9 mouse cellular contexts compared by ENCODE assay signal in the genomic region with DNA sequence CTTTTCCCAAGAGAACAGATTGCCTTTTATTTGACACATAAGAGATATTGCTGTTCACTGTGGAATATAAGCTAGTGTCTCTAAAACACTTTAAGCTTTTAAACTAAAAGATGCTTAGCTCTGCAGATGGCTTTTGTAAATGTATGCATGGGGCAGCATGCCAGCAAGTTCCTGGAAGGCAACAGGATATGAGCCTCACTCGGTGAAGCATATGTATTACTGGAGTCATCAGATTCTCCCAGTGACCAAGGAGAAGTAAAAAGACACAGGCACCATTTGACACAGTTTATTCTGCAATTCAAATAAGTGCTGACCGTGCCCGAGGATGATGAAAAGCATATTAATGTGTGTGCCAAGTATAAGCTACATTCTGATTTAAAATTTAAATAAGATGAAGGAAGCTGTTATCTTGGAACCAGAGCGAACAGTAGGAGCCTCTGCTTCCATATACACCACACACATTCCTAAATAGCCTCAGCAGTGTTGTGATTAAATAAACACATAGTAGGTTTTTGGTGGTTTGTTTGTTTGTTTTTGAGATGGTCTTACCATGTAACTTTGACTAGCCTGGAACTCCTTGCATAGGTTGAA. TPM values are rescaled to one million over a fixed set of nuclear protein-coding genes. Genes with fewer than 3 reads are reported as not detected.
DNase-seq lines count a peak whose midpoint lies in the region; ATAC-seq and TF ChIP-seq lines count a peak whose summit lies in the region.
"Had no signal": no experiment of that assay in that cellular context is flagged by ENCODE, and none has a peak within 500 bp of the region (broad histone marks: within the 10 kb centered on the region; RNA-seq: fewer than 3 reads in every experiment).

No protein-coding gene starts in this region.

- no peaks in the 10 kb centered on the region for H3K27me3 ChIP-seq in intestine, embryonic 15.5 days (replicated peaks)
- no peaks in the 10 kb centered on the region for H3K27me3 ChIP-seq in intestine, embryonic 16.5 days (replicated peaks; ENCODE audit: control insufficient read depth, insufficient read depth, low read length)
- H3K27me3 ChIP-seq in thymus, adult 2 months (ENCODE audit: control insufficient read depth, insufficient read depth, low read length): no peaks in the 10 kb centered on the region
- H3K27me3 ChIP-seq in neural tube, embryonic 15.5 days (replicated peaks): no peaks in the 10 kb centered on the region
- H3K27me3 ChIP-seq: embryonic facial prominence, embryonic 13.5 days had no signal

- H3K36me3 ChIP-seq in intestine, embryonic 15.5 days: no peaks in the 10 kb centered on the region
- no peaks in the 10 kb centered on the region for H3K36me3 ChIP-seq in intestine, embryonic 16.5 days (ENCODE audit: control insufficient read depth, insufficient read depth, low read length)
- H3K36me3 ChIP-seq in macrophage (ENCODE audit: inconsistent target): no peaks in the 10 kb centered on the region
- H3K36me3 ChIP-seq in thymus, adult 2 months (ENCODE audit: control insufficient read depth, insufficient read depth, low read length): no peaks in the 10 kb centered on the region
- no peaks in the 10 kb centered on the region for H3K36me3 ChIP-seq in neural tube, embryonic 15.5 days
- H3K36me3 ChIP-seq: embryonic facial prominence, embryonic 13.5 days had no signal

- no peak overlapping the region for H3K4me3 ChIP-seq in intestine, embryonic 15.5 days (replicated peaks)
- H3K4me3 ChIP-seq in intestine, embryonic 16.5 days (ENCODE audit: low read length): no peak overlapping the region
- H3K4me3 ChIP-seq in macrophage (ENCODE audit: inconsistent target): no peak overlapping the region
- H3K4me3 ChIP-seq in thymus, adult 2 months (ENCODE audit: control insufficient read depth, insufficient read depth, low read length): no peak overlapping the region
- H3K4me3 ChIP-seq in neural tube, embryonic 15.5 days (replicated peaks): no peak overlapping the region
- H3K4me3 ChIP-seq: embryonic facial prominence, embryonic 13.5 days had no signal

- peak; percentile 46; the same call in 1 of the 2 replicates for ATAC-seq in intestine, embryonic 15.5 days
- no peak; the same call in 1 of the 2 replicates for ATAC-seq in intestine, embryonic 16.5 days
- ATAC-seq in neural tube, embryonic 15.5 days (ENCODE audit: low FRiP score): no peak

- no peak overlapping the region for H3K9ac ChIP-seq in intestine, embryonic 15.5 days
- no peak overlapping the region for H3K9ac ChIP-seq in intestine, embryonic 16.5 days (ENCODE audit: low read depth, low read length)
- no peak overlapping the region for H3K9ac ChIP-seq in neural tube, embryonic 15.5 days (replicated peaks)
- H3K9ac ChIP-seq: embryonic facial prominence, embryonic 13.5 days had no signal

- 51% methylated on average over 4 of the region's 4 CpGs for WGBS in intestine, embryonic 15.5 days
- WGBS in intestine, embryonic 16.5 days: 48% methylated on average over 4 of the region's 4 CpGs
- 31% methylated on average over 4 of the region's 4 CpGs for WGBS in macrophage (ENCODE audit: missing documents)
- 37% methylated on average over 4 of the region's 4 CpGs for WGBS in thymus, adult 2 months
- 49% methylated on average over 4 of the region's 4 CpGs for WGBS in neural tube, embryonic 15.5 days

- no peak overlapping the region for H3K27ac ChIP-seq in intestine, embryonic 15.5 days
- H3K27ac ChIP-seq in intestine, embryonic 16.5 days (ENCODE audit: low read length): no peak overlapping the region; the same call in 1 of the 2 replicates
- H3K27ac ChIP-seq in macrophage: peak overlapping the region; percentile 56
- no peak overlapping the region for H3K27ac ChIP-seq in thymus, adult 2 months (ENCODE audit: control insufficient read depth, insufficient read depth, low read length)
- no peak overlapping the region for H3K27ac ChIP-seq in neural tube, embryonic 15.5 days (replicated peaks)
- H3K27ac ChIP-seq: embryonic facial prominence, embryonic 13.5 days had no signal

- H3K9me3 ChIP-seq in intestine, embryonic 15.5 days: no peaks in the 10 kb centered on the region
- H3K9me3 ChIP-seq in intestine, embryonic 16.5 days (ENCODE audit: control insufficient read depth, low read length): no peaks in the 10 kb centered on the region
- H3K9me3 ChIP-seq in neural tube, embryonic 15.5 days (replicated peaks): no peaks in the 10 kb centered on the region
- H3K9me3 ChIP-seq: embryonic facial prominence, embryonic 13.5 days had no signal

- no peak overlapping the region for H3K4me2 ChIP-seq in intestine, embryonic 15.5 days (replicated peaks)
- no peak overlapping the region for H3K4me2 ChIP-seq in intestine, embryonic 16.5 days (ENCODE audit: low read depth, low read length)
- H3K4me2 ChIP-seq in neural tube, embryonic 15.5 days: no peak overlapping the region
- H3K4me2 ChIP-seq: embryonic facial prominence, embryonic 13.5 days had no signal

- H3K4me1 ChIP-seq in intestine, embryonic 15.5 days (replicated peaks): peaks cover 11% of the 10 kb centered on the region
- H3K4me1 ChIP-seq in intestine, embryonic 16.5 days (ENCODE audit: control insufficient read depth, insufficient read depth, low read length): peaks cover 5% of the 10 kb centered on the region; the same call in 1 of the 2 replicates
- peaks cover 11% of the 10 kb centered on the region for H3K4me1 ChIP-seq in thymus, adult 2 months (replicated peaks; ENCODE audit: control insufficient read depth, insufficient read depth, low read length)
- no peaks in the 10 kb centered on the region for H3K4me1 ChIP-seq in neural tube, embryonic 15.5 days
- H3K4me1 ChIP-seq: embryonic facial prominence, embryonic 13.5 days had no signal

- DNase-seq in brain, embryonic 14.5 days (ENCODE audit: low read depth): peak; percentile 85
- peak; percentile 9 for DNase-seq in heart, postnatal 4 days
- no peak for DNase-seq in embryo, embryonic 9.5 days (ENCODE audit: extremely low spot score)
- no peak for DNase-seq in thymus, adult 2 months

- TF ChIP-seq CTCF in brain, embryonic 14.5 days (IDR thresholded peaks at IDR 0.05; ENCODE audit: borderline replicate concordance, extremely low read depth, insufficient read depth, insufficient read length): no peak
- TF ChIP-seq CTCF in thymus, adult 2 months (IDR thresholded peaks at IDR 0.05; ENCODE audit: borderline replicate concordance, control insufficient read depth, extremely low read depth, insufficient read depth, low read length, poor library complexity): no peak

- H3K79me2 ChIP-seq in macrophage (ENCODE audit: inconsistent target): no peaks in the 10 kb centered on the region

- TF ChIP-seq POLR2A in brain, embryonic 14.5 days (IDR thresholded peaks at IDR 0.05; ENCODE audit: borderline replicate concordance, extremely low read depth, insufficient read depth, insufficient read length, poor library complexity, severe bottlenecking): no peak
- TF ChIP-seq POLR2A in thymus, adult 2 months (IDR thresholded peaks at IDR 0.05; ENCODE audit: control insufficient read depth, extremely low read depth, insufficient read depth, low read length, poor library complexity): no peak

RNA-seq across cellular contexts. Expression of gene Snx6, which starts 27.4 kb away (rescaled TPM):
- 153 and 201 TPM in 2 replicates for polyA plus RNA-seq in intestine, embryonic 15.5 days (2015; fragmentation: Nextera tagmentation; extraction: Ambion mirVana)
- 147 and 155 TPM in 2 replicates for polyA plus RNA-seq in intestine, embryonic 16.5 days (2015; fragmentation: Nextera tagmentation; extraction: Ambion mirVana)
- 81.8 and 84.4 TPM in 2 replicates for polyA plus RNA-seq in brain, embryonic 14.5 days (2012; rRNA removed)
- total RNA-seq in heart, postnatal 4 days (2021): 10 to 100 TPM; 56.4 TPM
- 100 to 1,000 TPM in 18 of 26 experiments, 10 to 100 TPM in 8; 61.3 to 218 (median 151) TPM for total RNA-seq in macrophage (2018; cell fraction: chromatin; rRNA removed)
- total RNA-seq in macrophage (2018; cell fraction: cytosol; rRNA removed): 100 to 1,000 TPM in 19 of 26 experiments, 10 to 100 TPM in 7; 88.1 to 130 (median 109) TPM
- 100 to 1,000 TPM in 5 of 26 experiments, 10 to 100 TPM in 21; 43.5 to 190 (median 74.0) TPM for total RNA-seq in macrophage (2018; cell fraction: nucleus; rRNA removed)
- 111 to 154 TPM (median 121 TPM) in 3 replicates for polyA plus RNA-seq in macrophage (2018)
- polyA plus RNA-seq in thymus, adult 2 months (2012; rRNA removed): 25.2 and 27.3 TPM in 2 replicates
- 131 and 137 TPM in 2 replicates for polyA plus RNA-seq in neural tube, embryonic 15.5 days (2015; fragmentation: Nextera tagmentation; extraction: Ambion mirVana)

RNA-seq across cellular contexts. Expression of gene Cfl2, which starts 39.7 kb away (rescaled TPM):
- polyA plus RNA-seq in intestine, embryonic 15.5 days (2015; fragmentation: Nextera tagmentation; extraction: Ambion mirVana): 157 and 174 TPM in 2 replicates
- 157 and 161 TPM in 2 replicates for polyA plus RNA-seq in intestine, embryonic 16.5 days (2015; fragmentation: Nextera tagmentation; extraction: Ambion mirVana)
- 74.3 and 101 TPM in 2 replicates for polyA plus RNA-seq in brain, embryonic 14.5 days (2012; rRNA removed)
- 100 to 1,000 TPM; 509 to 516 TPM for total RNA-seq in heart, postnatal 4 days (2021)
- 10 to 100 TPM in 25 of 26 experiments, 1 to 10 TPM in 1; 9.6 to 67.4 (median 33.6) TPM for total RNA-seq in macrophage (2018; cell fraction: chromatin; rRNA removed)
- total RNA-seq in macrophage (2018; cell fraction: cytosol; rRNA removed): 10 to 100 TPM; 16.2 to 23.6 (median 19.2) TPM
- 10 to 100 TPM in 25 of 26 experiments, 1 to 10 TPM in 1; 8.0 to 84.5 (median 39.9) TPM for total RNA-seq in macrophage (2018; cell fraction: nucleus; rRNA removed)
- 21.0 to 27.8 TPM (median 21.9 TPM) in 3 replicates for polyA plus RNA-seq in macrophage (2018)
- 9.4 and 11.5 TPM in 2 replicates for polyA plus RNA-seq in thymus, adult 2 months (2012; rRNA removed)
- 294 and 346 TPM in 2 replicates for polyA plus RNA-seq in neural tube, embryonic 15.5 days (2015; fragmentation: Nextera tagmentation; extraction: Ambion mirVana)

Comparison
In these comparisons a context has a peak if more than half of its experiments do, and no peak if none do; other contexts are left out.
1. DNase-seq: peak in brain, embryonic 14.5 days (single experiment) and heart, postnatal 4 days (single experiment); none in embryo, embryonic 9.5 days (single experiment) and thymus, adult 2 months (single experiment).